Mouse (Mus musculus): Measurements from ENCODE around the gene Hvcn1. TPM values are rescaled to one million over a fixed set of nuclear protein-coding genes. Genes with fewer than 3 reads are reported as not detected.

Gene Hvcn1
- total RNA-seq, 1 experiment from 2014 or later = 9.3 TPM

- peak; percentile 93 for ATAC-seq (replicated peaks; ENCODE audit: low read depth, poor library complexity, severe bottlenecking)
Measured at GRCm38 (mm10) chr5:122263933-122264905, 57.6 kb downstream of the Hvcn1 start, which contains the start of gene Tctn1. Gene Tctn1, minus strand, starts transcription at chr5:122264460.

DNA sequence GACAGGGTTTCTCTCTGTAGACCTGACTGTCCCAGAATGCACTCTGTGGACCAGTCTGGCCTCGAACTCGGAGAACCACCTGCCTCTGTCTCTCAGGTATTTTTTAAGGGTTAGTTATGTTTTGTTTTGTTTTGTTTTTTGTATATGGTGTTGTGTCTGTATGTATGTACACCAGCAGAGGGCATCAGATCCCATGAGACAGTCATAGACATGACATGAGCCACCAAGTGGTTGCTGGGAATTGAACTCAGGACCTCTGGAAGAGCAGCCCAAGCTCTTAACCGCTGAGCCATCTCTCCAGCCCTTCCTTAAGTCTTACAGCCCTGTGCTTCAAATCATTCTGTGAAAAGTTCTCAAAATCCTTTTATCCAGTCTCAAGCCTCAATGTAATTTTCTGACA is 58.6 kb downstream of the Hvcn1 start:
- ATAC-seq (replicated peaks; ENCODE audit: low read depth, poor library complexity, severe bottlenecking) = no peak

GRCm38 (mm10) chr5:122265942-122266341 is 59.3 kb downstream of the Hvcn1 start:
- ATAC-seq (replicated peaks; ENCODE audit: low read depth, poor library complexity, severe bottlenecking) = no peak

DNA sequence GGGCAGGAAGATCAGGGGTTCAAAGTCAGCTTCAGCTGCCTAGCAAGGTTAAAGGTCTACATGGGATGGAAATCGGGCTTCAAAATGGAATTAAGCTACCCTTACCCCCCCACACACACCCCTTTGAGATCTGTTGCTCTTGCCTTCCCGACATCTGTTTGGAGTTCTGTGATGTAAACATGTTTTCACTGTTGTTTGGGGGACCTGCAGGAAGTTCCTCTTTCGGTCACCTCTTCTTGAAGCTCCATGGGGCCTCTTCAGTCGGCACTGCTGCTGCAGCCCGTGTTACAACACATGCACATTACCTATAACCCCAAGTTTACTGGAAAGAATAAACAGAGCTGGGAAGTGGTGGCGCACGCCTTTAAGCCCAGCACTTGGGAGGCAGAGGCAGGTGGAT is 60.5 kb downstream of the Hvcn1 start:
- no peak for ATAC-seq (replicated peaks; ENCODE audit: low read depth, poor library complexity, severe bottlenecking)

DNA sequence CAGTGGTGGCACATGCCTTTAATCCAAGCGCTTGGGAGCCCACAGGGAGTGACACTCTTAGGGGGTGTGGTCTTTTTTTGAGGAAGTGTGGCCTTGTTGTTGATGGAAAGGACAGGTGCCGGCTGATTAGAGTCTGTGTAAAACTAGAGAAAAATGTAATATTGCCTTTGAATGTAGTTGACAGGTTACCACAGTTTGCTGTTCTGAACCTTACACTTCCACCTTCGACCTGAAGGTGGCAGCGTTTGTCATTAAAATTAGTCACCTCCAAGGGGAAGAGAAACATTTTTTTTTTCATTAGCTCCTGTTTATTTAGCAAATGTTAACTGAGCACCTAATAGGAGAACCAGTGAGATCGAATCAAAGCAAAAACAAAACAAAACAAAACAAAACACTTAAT is 61.3 kb downstream of the Hvcn1 start:
- peak; percentile 30; the same call in 1 of the 2 replicates for ATAC-seq (replicated peaks; ENCODE audit: low read depth, poor library complexity, severe bottlenecking)

DNA sequence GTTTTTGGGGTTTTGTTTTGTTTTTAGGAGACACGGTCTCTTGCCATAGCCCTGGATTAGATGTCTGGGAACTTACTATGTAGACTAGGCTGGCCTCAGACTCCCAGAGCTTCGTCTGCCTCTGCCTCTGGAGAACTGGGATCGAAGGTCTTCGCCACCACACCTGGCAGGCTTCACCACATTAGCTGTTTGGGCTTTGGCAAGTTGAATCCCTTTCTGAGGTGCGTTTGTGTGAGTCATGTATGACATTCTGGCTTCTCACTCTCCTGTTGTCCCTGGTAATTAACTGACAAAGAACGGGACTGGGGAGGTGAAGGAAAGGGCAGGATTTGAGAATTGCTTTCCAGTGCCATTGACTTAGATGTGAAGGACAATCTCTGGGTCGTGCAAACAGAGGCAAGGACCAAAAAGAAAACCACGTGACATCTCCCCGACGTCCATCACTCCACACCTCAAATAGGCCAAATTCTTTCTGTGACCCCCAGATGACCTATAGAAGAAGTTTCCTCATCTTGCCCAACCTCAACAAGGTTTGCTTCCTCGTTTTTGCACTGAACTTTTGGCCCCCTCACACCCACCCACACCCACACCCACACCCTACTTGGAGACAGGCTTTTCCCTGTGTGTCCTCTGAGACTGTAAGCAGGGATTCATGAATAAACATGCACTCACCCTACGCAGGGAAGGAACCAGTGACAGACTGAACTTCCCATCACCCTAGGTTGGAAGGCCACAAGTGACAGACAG is 62.4 kb downstream of the Hvcn1 start:
- ATAC-seq (replicated peaks; ENCODE audit: low read depth, poor library complexity, severe bottlenecking) = no peak

GRCm38 (mm10) chr5:122272821-122273220 is 66.2 kb downstream of the Hvcn1 start:
- no peak for ATAC-seq (replicated peaks; ENCODE audit: low read depth, poor library complexity, severe bottlenecking)

GRCm38 (mm10) chr5:122274785-122275184 is 68.2 kb downstream of the Hvcn1 start:
- ATAC-seq (replicated peaks; ENCODE audit: low read depth, poor library complexity, severe bottlenecking) = peak; percentile 91

- ATAC-seq (replicated peaks; ENCODE audit: low read depth, poor library complexity, severe bottlenecking) = no peak
Measured at GRCm38 (mm10) chr5:122278946-122279345, 72.3 kb downstream of the Hvcn1 start.

DNA sequence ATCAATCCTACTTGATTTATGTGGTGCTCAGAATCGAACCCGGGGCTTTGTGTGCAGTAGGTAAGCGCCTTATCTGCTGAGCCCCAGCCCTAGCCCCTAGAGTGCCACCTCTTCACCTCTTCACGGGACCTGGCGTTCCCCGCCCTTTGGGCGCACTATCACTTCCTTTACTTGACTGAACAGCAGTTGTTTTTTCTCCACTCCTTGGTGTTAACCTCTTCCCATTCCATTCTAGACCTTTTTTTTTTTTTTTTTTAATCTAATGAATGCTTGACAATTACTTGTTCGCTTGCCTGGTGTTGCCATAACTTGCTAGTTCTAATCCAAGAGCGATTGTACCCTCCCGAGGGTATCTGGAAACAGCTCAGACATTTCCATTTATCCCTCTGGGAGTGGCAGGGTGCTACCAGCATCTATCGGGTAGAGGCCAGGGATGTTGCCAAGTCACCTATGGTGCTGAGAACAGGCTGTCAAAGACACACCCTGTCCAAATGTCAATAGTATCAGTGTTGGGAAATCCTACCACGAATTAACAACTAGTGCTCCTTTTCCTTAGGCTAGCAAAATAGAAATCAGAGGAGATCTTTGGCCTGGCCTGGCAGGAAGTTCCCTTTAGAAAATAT is 73.3 kb downstream of the Hvcn1 start:
- no peak for ATAC-seq (replicated peaks; ENCODE audit: low read depth, poor library complexity, severe bottlenecking)

DNA sequence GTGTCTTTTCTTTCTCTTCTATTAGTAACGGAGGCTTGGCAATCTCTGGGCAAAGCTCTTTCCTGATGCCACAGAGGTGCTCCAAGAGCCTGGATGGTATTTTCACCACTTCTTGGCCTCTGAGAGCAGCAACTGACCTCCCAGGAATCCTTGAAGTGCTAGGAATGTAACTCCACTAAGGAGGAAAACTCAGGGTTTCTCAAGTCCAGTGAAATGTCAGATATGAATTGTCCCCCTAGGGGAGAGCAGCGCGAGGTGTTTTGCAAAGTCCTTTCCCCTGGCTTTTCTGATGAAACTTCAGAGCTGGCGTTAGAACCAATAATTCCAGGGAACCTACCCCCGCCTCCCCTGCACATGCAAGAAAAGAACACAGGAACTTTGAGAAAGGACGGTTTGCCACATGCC is 73.8 kb downstream of the Hvcn1 start:
- ATAC-seq (replicated peaks; ENCODE audit: low read depth, poor library complexity, severe bottlenecking) = no peak

GRCm38 (mm10) chr5:122280827-122281462 is 74.3 kb downstream of the Hvcn1 start:
- ATAC-seq (replicated peaks; ENCODE audit: low read depth, poor library complexity, severe bottlenecking) = no peak

DNA sequence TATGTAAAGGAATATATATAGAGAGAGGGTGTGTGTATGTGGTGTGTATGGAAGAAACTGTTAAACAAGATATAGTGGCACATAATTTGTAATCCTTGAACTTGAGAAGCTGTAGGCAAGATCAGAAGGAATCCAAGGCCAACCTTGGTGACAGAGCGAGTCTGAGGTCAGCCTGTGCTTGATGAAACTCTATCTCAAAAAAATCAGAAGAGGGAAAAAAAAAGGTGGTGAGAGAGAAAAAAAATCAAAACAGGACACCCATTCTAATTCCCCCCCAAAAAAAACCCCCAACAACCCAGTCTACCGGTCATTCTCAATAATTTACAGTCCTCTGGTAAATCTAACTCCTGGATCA is 77.2 kb downstream of the Hvcn1 start:
- no peak for ATAC-seq (replicated peaks; ENCODE audit: low read depth, poor library complexity, severe bottlenecking)

- ATAC-seq (replicated peaks; ENCODE audit: low read depth, poor library complexity, severe bottlenecking) = peak; percentile 77
Measured at GRCm38 (mm10) chr5:122284183-122285028, 77.8 kb downstream of the Hvcn1 start, which contains the start of gene Pptc7. Gene Pptc7, plus strand, starts transcription at chr5:122284365.

DNA sequence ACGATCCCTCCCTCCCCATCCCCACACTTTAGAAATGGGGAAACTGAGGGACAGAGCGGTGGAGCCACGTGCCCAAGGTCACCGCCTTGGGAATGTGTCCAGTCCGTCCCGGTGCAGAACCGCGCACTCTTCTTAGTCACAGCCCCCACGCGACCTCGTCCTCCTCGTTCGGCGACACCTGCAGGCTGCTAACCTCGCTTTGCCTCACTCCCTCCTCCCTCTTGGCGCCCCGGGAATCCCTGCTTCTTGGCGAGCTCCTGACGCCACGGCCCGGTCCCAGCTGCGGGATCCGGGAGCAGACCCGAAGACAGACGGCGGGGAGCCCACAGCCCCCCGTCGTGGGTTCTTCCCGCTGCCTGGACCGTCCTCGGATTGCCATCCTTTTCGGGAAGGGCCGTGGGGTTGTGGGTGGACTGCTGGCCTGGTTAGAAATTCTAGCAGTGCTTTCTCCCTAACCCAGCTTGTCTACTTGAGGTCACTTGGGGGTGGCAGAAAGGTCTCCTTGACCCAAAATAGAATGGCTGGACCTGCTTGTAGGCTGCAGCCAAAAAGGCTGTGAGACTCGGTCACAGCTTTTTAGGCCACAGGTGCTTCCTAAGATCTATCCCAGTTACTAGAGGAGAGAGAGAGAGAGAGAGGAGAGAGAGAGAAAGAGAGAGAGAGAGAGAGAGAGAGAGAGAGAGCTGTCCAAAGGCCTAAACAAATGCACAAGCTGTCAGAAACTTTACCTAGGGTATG is 78.6 kb downstream of the Hvcn1 start:
- ATAC-seq (replicated peaks; ENCODE audit: low read depth, poor library complexity, severe bottlenecking) = peak; percentile 27

- no peak for ATAC-seq (replicated peaks; ENCODE audit: low read depth, poor library complexity, severe bottlenecking)
Measured at GRCm38 (mm10) chr5:122285767-122286150, 79.2 kb downstream of the Hvcn1 start.

DNA sequence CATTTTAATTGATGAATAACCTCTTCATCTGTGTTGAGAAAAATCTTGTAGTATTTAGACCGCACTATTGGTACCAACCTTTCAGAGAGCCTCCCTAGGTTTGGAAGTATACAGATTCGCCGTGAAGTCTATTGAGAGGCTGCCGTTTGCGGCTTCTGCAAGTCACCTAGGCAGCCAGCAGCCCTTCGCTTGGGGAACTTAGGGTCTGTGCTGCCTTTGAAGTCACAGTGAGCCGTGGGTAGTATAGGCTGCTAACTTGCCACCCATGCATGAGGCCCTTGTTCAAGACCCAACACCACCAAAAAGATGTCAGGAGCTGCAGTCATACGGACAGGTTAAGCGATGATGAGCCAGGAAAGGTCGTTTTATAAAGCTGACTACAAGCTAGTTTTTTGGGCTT is 79.6 kb downstream of the Hvcn1 start:
- ATAC-seq (replicated peaks; ENCODE audit: low read depth, poor library complexity, severe bottlenecking) = no peak

DNA sequence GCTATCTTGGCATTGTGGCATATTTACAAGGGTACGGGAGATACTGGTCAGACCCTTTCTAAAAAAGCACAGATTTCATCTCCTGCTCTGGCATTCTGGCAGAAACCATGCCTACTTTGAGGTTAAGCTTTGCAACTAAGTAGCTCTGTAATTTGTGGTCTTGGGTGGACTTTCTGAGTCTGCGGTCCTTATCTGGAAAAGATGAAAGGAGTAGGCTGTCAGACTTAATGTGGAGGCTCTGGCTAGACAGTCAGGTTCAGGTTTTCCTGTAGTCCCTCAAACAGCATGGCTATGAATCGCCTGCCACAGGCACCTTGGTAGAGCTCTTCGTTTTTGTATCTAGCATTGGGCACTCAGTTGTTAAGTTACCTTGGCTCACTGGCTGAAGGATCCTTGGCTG is 80.4 kb downstream of the Hvcn1 start:
- no peak for ATAC-seq (replicated peaks; ENCODE audit: low read depth, poor library complexity, severe bottlenecking)
